Mouse (Mus musculus) forebrain, embryonic 15.5 days (tissue): Measurements from ENCODE around the gene Mmachc. TPM values are rescaled to one million over a fixed set of nuclear protein-coding genes. Genes with fewer than 3 reads are reported as not detected.
"Not testable (repeated sequence)": the region's sequence is repeated elsewhere in the genome, so short reads cannot be mapped to it uniquely, and the experiment has no call there.

Source experiments
- ATAC-seq: fragments of 200-750 bp; cut with Nextera tagmentation; replicated peaks from 2 replicates; pipeline ENCODE4 v1.8.0; 2017; ENCODE audit warnings: mild to moderate bottlenecking, moderate TSS enrichment, moderate library complexity
- H3K27ac ChIP-seq: fragments of 300-500 bp; sonication (generic); replicated peaks from 2 replicates; pipeline ENCODE4 v1.5.1; 2015; ENCODE audit warnings: mild to moderate bottlenecking, inconsistent platforms
- H3K27me3 ChIP-seq: fragments of 300-500 bp; sonication (generic); 2 replicates; pipeline ENCODE4 v1.6.1; 2015; ENCODE audit warnings: inconsistent platforms
- H3K36me3 ChIP-seq: fragments of 300-500 bp; sonication (generic); 2 replicates; pipeline ENCODE4 v1.6.1; 2015; ENCODE audit warnings: mild to moderate bottlenecking, inconsistent platforms
- H3K4me1 ChIP-seq: fragments of 300-500 bp; sonication (generic); 2 replicates; pipeline ENCODE4 v1.6.1; 2015; ENCODE audit warnings: inconsistent platforms
- H3K4me2 ChIP-seq: fragments of 300-500 bp; sonication (generic); replicated peaks from 2 replicates; pipeline ENCODE4 v1.6.1; 2015; ENCODE audit warnings: mild to moderate bottlenecking, inconsistent platforms
- H3K4me3 ChIP-seq: fragments of 300-500 bp; sonication (generic); 2 replicates; pipeline ENCODE4 v1.5.1; 2015; ENCODE audit warnings: mild to moderate bottlenecking, inconsistent platforms
- H3K9ac ChIP-seq: fragments of 300-500 bp; sonication (generic); replicated peaks from 2 replicates; pipeline ENCODE4 v1.6.1; 2015; ENCODE audit warnings: mild to moderate bottlenecking, inconsistent platforms
- H3K9me3 ChIP-seq: fragments of 300-500 bp; sonication (generic); 2 replicates; pipeline ENCODE4 v1.6.1; 2016; ENCODE audit warnings: inconsistent platforms
- WGBS: fragments of 180-500 bp; shearing (Covaris S2); methylation state at CpG from one replicate; pipeline ENCODE4 v1.1.7; 2015; ENCODE audit warnings: mixed read lengths; 5-methylcytosine and 5-hydroxymethylcytosine counted together
- polyA plus RNA-seq: library from polyadenylated mRNA; unstranded; fragments of >200 nt; fragmentation: Nextera tagmentation; extraction: Ambion mirVana; gene quantifications from 2 replicates; pipeline ENCODE4 v1.2.1, GENCODE M21; 2015

The Mmachc gene
- polyA plus RNA-seq, 1 experiment from 2014 or later = 25.5 TPM

DNA sequence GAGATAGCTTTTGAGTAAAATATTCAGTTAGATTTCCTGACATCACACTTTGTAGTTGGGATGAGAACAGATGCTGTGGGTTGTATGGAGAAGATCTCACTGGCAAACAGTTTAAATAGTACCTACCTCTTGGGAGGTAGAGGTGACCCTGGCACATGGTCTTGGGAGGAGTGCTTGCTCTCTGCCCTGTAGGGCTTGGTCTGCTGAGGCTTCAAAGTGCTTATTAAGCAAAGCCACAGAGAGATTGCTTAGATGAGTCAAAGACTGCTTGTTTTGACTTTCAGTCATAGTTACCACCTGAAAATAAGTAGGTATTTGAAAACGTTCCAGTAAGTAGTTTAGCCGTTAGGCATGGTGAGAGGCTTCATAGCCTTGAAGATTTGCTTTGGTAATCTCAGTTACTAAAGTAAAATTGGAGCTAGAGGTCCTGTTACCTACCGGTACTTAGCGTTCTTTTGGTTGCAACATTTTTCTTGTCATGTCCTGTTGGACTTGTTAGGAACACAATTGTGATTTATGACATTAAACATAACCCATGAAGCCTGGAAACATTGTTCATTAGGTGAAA is 18.8 kb downstream of the Mmachc start:
- no peak overlapping the region for H3K27ac ChIP-seq
- no peaks in the 10 kb centered on the region for H3K27me3 ChIP-seq
- peaks cover 27% of the 10 kb centered on the region for H3K36me3 ChIP-seq
- H3K9ac ChIP-seq = no peak overlapping the region
- H3K9me3 ChIP-seq = no peaks in the 10 kb centered on the region
- no peak overlapping the region for H3K4me3 ChIP-seq
- no peak for ATAC-seq
- no peak overlapping the region for H3K4me2 ChIP-seq
- peaks cover 20% of the 10 kb centered on the region for H3K4me1 ChIP-seq
- WGBS = 96% methylated on average over 4 of the region's 4 CpGs

GRCm38 (mm10) chr4:116687041-116687440 is 21.2 kb downstream of the Mmachc start:
- Histone ChIP-seq H3K27me3 (no peaks in the 10 kb centered on the region), H3K36me3 (peaks cover 9% of the 10 kb centered on the region), H3K9ac (0 out of 2 replicates have a peak overlapping the region, but pooled peaks have one; percentile 62), H3K27ac (no peak overlapping the region), H3K4me2 (peak overlapping the region; percentile 76), H3K4me3 (peak overlapping the region; percentile 70), H3K4me1 (peaks cover 20% of the 10 kb centered on the region), H3K9me3 (no peaks in the 10 kb centered on the region)
- no peak for ATAC-seq
- 23% methylated on average over 1 of the region's 1 CpGs for WGBS

DNA sequence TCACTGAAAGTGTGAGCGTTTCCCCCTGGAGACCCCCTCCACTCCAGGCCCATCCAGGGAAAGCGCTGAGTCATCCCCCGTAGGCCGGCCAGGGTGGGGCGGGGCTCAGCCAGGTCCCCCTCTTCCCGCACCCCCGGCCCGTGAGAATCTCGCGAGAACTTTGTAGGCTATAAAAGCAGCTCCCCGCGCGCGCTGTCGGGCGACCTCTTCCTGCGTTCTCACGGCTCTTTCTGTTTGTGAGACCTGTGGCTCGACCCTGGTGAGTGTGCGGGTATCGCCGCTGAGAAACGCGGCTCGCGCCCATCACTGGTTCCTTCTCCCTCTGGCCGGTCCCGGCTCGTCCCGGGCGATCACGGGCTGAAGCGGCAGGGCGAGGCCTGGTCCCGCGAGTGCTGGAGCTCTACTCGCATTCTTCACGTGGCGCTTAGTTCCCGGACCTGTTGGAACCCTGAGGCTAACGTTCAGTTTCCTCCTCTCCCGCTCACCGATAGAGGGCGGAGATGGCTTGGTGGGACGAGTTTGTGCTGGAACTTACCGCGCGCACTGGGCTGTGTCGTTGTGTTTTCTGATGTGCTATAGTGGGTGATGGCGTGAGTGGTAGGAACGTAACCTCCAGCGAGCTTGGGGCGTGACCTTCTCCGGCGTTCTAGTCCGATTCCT is 22.7 kb downstream of the Mmachc start, which contains the start of gene Prdx1:
Gene Prdx1, plus strand, starts transcription at position 143 of the 660 bp plus-strand sequence.
- Histone ChIP-seq H3K27ac (peak within 1 kb of the TSS; percentile 84), H3K9ac (peak within 1 kb of the TSS; percentile 62)

GRCm38 (mm10) chr4:116684665-116685064 is 23.5 kb downstream of the Mmachc start:
- H3K4me1 ChIP-seq = peaks cover 20% of the 10 kb centered on the region
- H3K36me3 ChIP-seq = 0 out of 2 replicates have a peak, but pooled peaks cover 4% of the 10 kb centered on the region
- H3K4me3 ChIP-seq = peak overlapping the region; percentile 70; the same call in 1 of the 2 replicates
- no peak overlapping the region; the same call in 1 of the 2 replicates for H3K9ac ChIP-seq
- no peak for ATAC-seq
- 61% methylated on average over 2 of the region's 2 CpGs for WGBS
- H3K27ac ChIP-seq = peak overlapping the region; percentile 84; the same call in 1 of the 2 replicates
- peak overlapping the region; percentile 76 for H3K4me2 ChIP-seq
- H3K27me3 ChIP-seq = no peaks in the 10 kb centered on the region
- no peaks in the 10 kb centered on the region for H3K9me3 ChIP-seq

More for the DNA sequence above, 22.7 kb downstream of the Mmachc start, which contains the start of gene Prdx1:
- peak; percentile 97 for ATAC-seq
- H3K4me1 ChIP-seq = peaks cover 20% of the 10 kb centered on the region
- WGBS = under 1% methylated on average over 56 of the region's 56 CpGs
- 0 out of 2 replicates have a peak, but pooled peaks cover 4% of the 10 kb centered on the region for H3K36me3 ChIP-seq
- H3K27me3 ChIP-seq = no peaks in the 10 kb centered on the region
- H3K4me2 ChIP-seq = peak within 1 kb of the TSS; percentile 76
- H3K4me3 ChIP-seq = peak within 1 kb of the TSS; percentile 70
- no peaks in the 10 kb centered on the region for H3K9me3 ChIP-seq

- H3K4me2 ChIP-seq = no peak overlapping the region
- ATAC-seq = no peak
- H3K36me3 ChIP-seq = no peaks in the 10 kb centered on the region
- WGBS = 95% methylated on average over 4 of the region's 4 CpGs
- no peaks in the 10 kb centered on the region for H3K27me3 ChIP-seq
- H3K4me3 ChIP-seq = no peak overlapping the region
- H3K4me1 ChIP-seq = peaks cover 20% of the 10 kb centered on the region
- H3K27ac ChIP-seq = no peak overlapping the region
- H3K9me3 ChIP-seq = no peaks in the 10 kb centered on the region
- no peak overlapping the region for H3K9ac ChIP-seq
These were observed 24.2 kb downstream of the Mmachc start for GRCm38 (mm10) chr4:116683957-116684356.

- not testable (repeated sequence) for H3K9ac ChIP-seq, ATAC-seq, H3K4me1 ChIP-seq, H3K27ac ChIP-seq, H3K27me3 ChIP-seq, H3K9me3 ChIP-seq, H3K4me3 ChIP-seq, H3K36me3 ChIP-seq, H3K4me2 ChIP-seq
- 92% methylated on average over 4 of the region's 4 CpGs for WGBS
These were observed 27.7 kb downstream of the Mmachc start for GRCm38 (mm10) chr4:116680521-116680920.

GRCm38 (mm10) chr4:116679141-116679540 is 29.1 kb downstream of the Mmachc start:
- no peaks in the 10 kb centered on the region for H3K36me3 ChIP-seq
- no peak overlapping the region for H3K4me2 ChIP-seq
- no peak overlapping the region for H3K4me3 ChIP-seq
- no peaks in the 10 kb centered on the region for H3K27me3 ChIP-seq
- H3K9ac ChIP-seq = no peak overlapping the region
- ATAC-seq = no peak
- H3K9me3 ChIP-seq = no peaks in the 10 kb centered on the region
- H3K27ac ChIP-seq = no peak overlapping the region
- WGBS = 70% methylated on average over 5 of the region's 5 CpGs
- no peaks in the 10 kb centered on the region for H3K4me1 ChIP-seq

GRCm38 (mm10) chr4:116677808-116678207 is 30.4 kb downstream of the Mmachc start:
- Histone ChIP-seq H3K27ac (no peak overlapping the region), H3K9ac (no peak overlapping the region), H3K4me2 (no peak overlapping the region), H3K4me1 (no peaks in the 10 kb centered on the region), H3K9me3 (no peaks in the 10 kb centered on the region), H3K27me3 (no peaks in the 10 kb centered on the region), H3K36me3 (no peaks in the 10 kb centered on the region), H3K4me3 (no peak overlapping the region)
- 75% methylated on average over 1 of the region's 1 CpGs for WGBS
- ATAC-seq = no peak

- Histone ChIP-seq H3K4me2 (no peak overlapping the region), H3K9ac (no peak overlapping the region), H3K4me1 (no peaks in the 10 kb centered on the region), H3K27me3 (no peaks in the 10 kb centered on the region), H3K36me3 (no peaks in the 10 kb centered on the region), H3K4me3 (no peak overlapping the region), H3K9me3 (no peaks in the 10 kb centered on the region), H3K27ac (no peak overlapping the region)
- WGBS = 85% methylated on average over 3 of the region's 3 CpGs
- no peak for ATAC-seq
These were observed 32.2 kb downstream of the Mmachc start for GRCm38 (mm10) chr4:116676027-116676426.

GRCm38 (mm10) chr4:116674761-116675160 is 33.4 kb downstream of the Mmachc start:
- H3K4me2 ChIP-seq, H3K9ac ChIP-seq, H3K4me1 ChIP-seq, ATAC-seq, H3K4me3 ChIP-seq, H3K27me3 ChIP-seq, H3K27ac ChIP-seq, H3K9me3 ChIP-seq, H3K36me3 ChIP-seq: not testable (repeated sequence)
- WGBS = 90% methylated on average over 6 of the region's 6 CpGs

DNA sequence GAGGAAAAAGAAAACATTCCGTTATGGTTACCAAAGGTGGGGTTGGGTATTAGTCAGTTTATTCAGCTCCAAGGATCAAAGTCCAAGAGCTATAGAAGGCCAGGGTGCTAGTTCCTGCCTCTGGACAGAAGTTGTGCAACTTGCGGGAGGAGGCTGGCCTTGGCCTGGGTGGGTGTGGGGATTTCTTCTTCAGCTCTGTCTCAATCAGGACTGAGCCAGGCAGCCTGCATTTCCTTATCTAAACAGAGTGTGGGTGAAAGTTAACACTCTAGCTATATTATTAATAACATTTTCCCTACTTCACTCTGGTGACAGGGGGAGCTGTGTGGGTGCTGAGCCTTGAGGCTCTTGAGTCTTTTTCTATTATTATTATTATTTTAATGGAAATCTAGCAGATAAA is 35.4 kb downstream of the Mmachc start:
- no peaks in the 10 kb centered on the region for H3K36me3 ChIP-seq
- no peak overlapping the region for H3K4me2 ChIP-seq
- ATAC-seq = no peak
- H3K27ac ChIP-seq = no peak overlapping the region
- H3K27me3 ChIP-seq = no peaks in the 10 kb centered on the region
- H3K9ac ChIP-seq = no peak overlapping the region
- H3K9me3 ChIP-seq = no peaks in the 10 kb centered on the region
- no peak overlapping the region for H3K4me3 ChIP-seq
- no peaks in the 10 kb centered on the region for H3K4me1 ChIP-seq
- 67% methylated on average over 2 of the region's 2 CpGs for WGBS

GRCm38 (mm10) chr4:116669291-116669690 is 38.9 kb downstream of the Mmachc start:
- Histone ChIP-seq H3K36me3 (no peaks in the 10 kb centered on the region), H3K4me3 (no peak overlapping the region), H3K9ac (no peak overlapping the region), H3K9me3 (no peaks in the 10 kb centered on the region), H3K4me2 (no peak overlapping the region), H3K4me1 (no peaks in the 10 kb centered on the region), H3K27ac (no peak overlapping the region), H3K27me3 (no peaks in the 10 kb centered on the region)
- WGBS = 61% methylated on average over 2 of the region's 2 CpGs
- ATAC-seq = no peak
